Mouse (Mus musculus): ENCODE results near the gene Sarnp.

DNA sequence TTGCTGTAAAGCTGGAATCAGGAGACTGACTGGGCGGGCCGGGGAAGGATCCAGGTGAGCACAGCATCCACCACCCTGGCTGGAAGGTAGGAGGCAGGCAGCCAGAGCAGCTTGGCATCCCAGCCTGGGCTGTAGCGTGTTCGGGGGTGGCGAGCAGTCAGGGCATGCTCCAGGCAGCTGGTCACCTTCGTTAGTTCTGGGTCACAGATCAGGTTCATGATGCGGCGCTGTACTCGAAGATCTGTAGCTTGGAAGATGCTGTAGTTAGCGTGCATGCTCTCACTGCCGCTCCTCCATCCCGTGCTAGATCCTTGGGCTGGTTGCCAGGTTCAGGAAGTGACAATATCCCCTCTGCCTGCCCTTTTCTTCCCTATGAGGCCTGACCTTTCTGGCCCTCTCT lies 96.6 kb downstream of the Sarnp start:
- TF ChIP-seq E2F4 (IDR thresholded peaks at IDR 0.05; ENCODE audit: insufficient read depth), result no peak
- peak; percentile 71 for TF ChIP-seq POLR2A (IDR thresholded peaks at IDR 0.05; ENCODE audit: insufficient read length, low read depth)
- TF ChIP-seq MAX (IDR thresholded peaks at IDR 0.05; ENCODE audit: low read depth), result no peak
- TF ChIP-seq USF1 (IDR thresholded peaks at IDR 0.05; ENCODE audit: low read depth), result no peak
- TF ChIP-seq MYOG (IDR thresholded peaks at IDR 0.05; ENCODE audit: control insufficient read depth in 1 of 3, insufficient read depth in 1 of 3, insufficient read length in 2 of 3, low read depth in 2 of 3), result no peak
- TF ChIP-seq REST (IDR thresholded peaks at IDR 0.05; ENCODE audit: insufficient read depth, insufficient read length), result no peak
- TF ChIP-seq MYOD1 (IDR thresholded peaks at IDR 0.05; ENCODE audit: control insufficient read depth in 1 of 3, insufficient read length in 2 of 3, low read depth in 2 of 3), result no peak
- TF ChIP-seq TCF12 (IDR thresholded peaks at IDR 0.05; ENCODE audit: insufficient read depth, poor library complexity, severe bottlenecking), result no peak
- TF ChIP-seq CEBPB (IDR thresholded peaks at IDR 0.05; ENCODE audit: insufficient read depth, poor library complexity, severe bottlenecking), result no peak
- TF ChIP-seq POLR2AphosphoS2 (IDR thresholded peaks at IDR 0.05; ENCODE audit: insufficient read length, low read depth), result peak; percentile 97
- no peak for TF ChIP-seq TCF3 (IDR thresholded peaks at IDR 0.05; ENCODE audit: insufficient read length, low read depth)
- no peak for TF ChIP-seq SRF (IDR thresholded peaks at IDR 0.05; ENCODE audit: control insufficient read depth, insufficient read length, low read depth)
